Mouse (Mus musculus): Measurements from ENCODE around the gene Tbcb. TPM values are rescaled to one million over a fixed set of nuclear protein-coding genes. Genes with fewer than 3 reads are reported as not detected.

Gene Tbcb
- polyA plus RNA-seq (2015; fragmentation: Nextera tagmentation; extraction: Ambion mirVana), result 156 and 161 TPM in 2 replicates

GRCm38 (mm10) chr7:30231669-30232454, at the start of gene Tbcb, which contains the start of gene Polr2i:
Tbcb (minus strand) TSS chr7:30232272.
Polr2i (plus strand) TSS chr7:30231948.
- Histone ChIP-seq H3K9ac (ENCODE audit: low read length) (peak within 1 kb of the TSS; percentile 79), H3K27me3 (ENCODE audit: control insufficient read depth, insufficient read depth, low read depth, low read length) (no peaks in the 10 kb centered on the region), H3K27ac (ENCODE audit: low read length) (peak within 1 kb of the TSS; percentile 95), H3K36me3 (ENCODE audit: control insufficient read depth, insufficient read depth, low read length) (peaks cover 5% of the 10 kb centered on the region), H3K4me3 (ENCODE audit: low read length) (peak within 1 kb of the TSS; percentile 71), H3K9me3 (ENCODE audit: control insufficient read depth, low read length) (no peaks in the 10 kb centered on the region), H3K4me1 (replicated peaks; ENCODE audit: control insufficient read depth, insufficient read depth, low read length) (peaks cover 6% of the 10 kb centered on the region), H3K4me2 (ENCODE audit: low read depth, low read length) (peak within 1 kb of the TSS; percentile 90)
- under 1% methylated on average over 67 of the region's 67 CpGs for WGBS
- peak; percentile 97 for ATAC-seq (ENCODE audit: low read depth)

GRCm38 (mm10) chr7:30281522-30281921, 49.5 kb upstream of the Tbcb start:
- Histone ChIP-seq H3K4me2 (ENCODE audit: low read depth, low read length) (peak overlapping the region; percentile 97; the same call in 1 of the 2 replicates), H3K36me3 (ENCODE audit: control insufficient read depth, insufficient read depth, low read length) (no peaks in the 10 kb centered on the region), H3K4me3 (ENCODE audit: low read length) (no peak overlapping the region), H3K27ac (ENCODE audit: low read length) (peak overlapping the region; percentile 99), H3K9ac (ENCODE audit: low read length) (no peak overlapping the region), H3K27me3 (ENCODE audit: control insufficient read depth, insufficient read depth, low read depth, low read length) (no peaks in the 10 kb centered on the region), H3K4me1 (replicated peaks; ENCODE audit: control insufficient read depth, insufficient read depth, low read length) (peaks cover 10% of the 10 kb centered on the region), H3K9me3 (ENCODE audit: control insufficient read depth, low read length) (no peaks in the 10 kb centered on the region)
- WGBS, result 57% methylated on average over 4 of the region's 4 CpGs
- ATAC-seq (ENCODE audit: low read depth), result no peak

- Histone ChIP-seq H3K9ac (ENCODE audit: low read length) (peak overlapping the region; percentile 75), H3K36me3 (ENCODE audit: control insufficient read depth, insufficient read depth, low read length) (no peaks in the 10 kb centered on the region), H3K27ac (ENCODE audit: low read length) (peak overlapping the region; percentile 99), H3K9me3 (ENCODE audit: control insufficient read depth, low read length) (no peaks in the 10 kb centered on the region), H3K4me2 (ENCODE audit: low read depth, low read length) (peak overlapping the region; percentile 97), H3K27me3 (ENCODE audit: control insufficient read depth, insufficient read depth, low read depth, low read length) (no peaks in the 10 kb centered on the region), H3K4me1 (replicated peaks; ENCODE audit: control insufficient read depth, insufficient read depth, low read length) (peaks cover 10% of the 10 kb centered on the region), H3K4me3 (ENCODE audit: low read length) (peak overlapping the region; percentile 90)
- WGBS, result 0% methylated on average over 20 of the region's 20 CpGs
- ATAC-seq (ENCODE audit: low read depth), result peak; percentile 92
Observed at GRCm38 (mm10) chr7:30280670-30281138, 48.6 kb upstream of the Tbcb start.

- H3K4me3 ChIP-seq (ENCODE audit: low read length), result peak within 1 kb of the TSS; percentile 90
- peak; percentile 96 for ATAC-seq (ENCODE audit: low read depth)
Observed at GRCm38 (mm10) chr7:30279951-30280669, 48.0 kb upstream of the Tbcb start, which contains the start of the genes Thap8 and Wdr62. Thap8 (plus strand) TSS chr7:30280094. Wdr62 (minus strand) TSS chr7:30280419.

GRCm38 (mm10) chr7:30279536-30279935, 47.5 kb upstream of the Tbcb start:
- Histone ChIP-seq H3K9me3 (ENCODE audit: control insufficient read depth, low read length) (no peaks in the 10 kb centered on the region), H3K4me1 (replicated peaks; ENCODE audit: control insufficient read depth, insufficient read depth, low read length) (peaks cover 10% of the 10 kb centered on the region), H3K27ac (ENCODE audit: low read length) (peak overlapping the region; percentile 99; the same call in 1 of the 2 replicates), H3K4me2 (ENCODE audit: low read depth, low read length) (peak overlapping the region; percentile 97), H3K36me3 (ENCODE audit: control insufficient read depth, insufficient read depth, low read length) (no peaks in the 10 kb centered on the region), H3K27me3 (ENCODE audit: control insufficient read depth, insufficient read depth, low read depth, low read length) (no peaks in the 10 kb centered on the region), H3K9ac (ENCODE audit: low read length) (peak overlapping the region; percentile 75), H3K4me3 (ENCODE audit: low read length) (peak overlapping the region; percentile 90)
- 0% methylated on average over 6 of the region's 6 CpGs for WGBS
- 0 out of 2 replicates have a peak, but pooled peaks have one; percentile 19 for ATAC-seq (ENCODE audit: low read depth)

More at GRCm38 (mm10) chr7:30279951-30280669, 48.0 kb upstream of the Tbcb start, which contains the start of the genes Thap8 and Wdr62:
- Histone ChIP-seq H3K27me3 (ENCODE audit: control insufficient read depth, insufficient read depth, low read depth, low read length) (no peaks in the 10 kb centered on the region), H3K4me2 (ENCODE audit: low read depth, low read length) (peak within 1 kb of the TSS; percentile 97), H3K4me1 (replicated peaks; ENCODE audit: control insufficient read depth, insufficient read depth, low read length) (peaks cover 10% of the 10 kb centered on the region), H3K36me3 (ENCODE audit: control insufficient read depth, insufficient read depth, low read length) (no peaks in the 10 kb centered on the region), H3K9me3 (ENCODE audit: control insufficient read depth, low read length) (no peaks in the 10 kb centered on the region), H3K9ac (ENCODE audit: low read length) (peak within 1 kb of the TSS; percentile 75), H3K27ac (ENCODE audit: low read length) (peak within 1 kb of the TSS; percentile 99)
- under 1% methylated on average over 49 of the region's 49 CpGs for WGBS

GRCm38 (mm10) chr7:30278911-30279310, 46.8 kb upstream of the Tbcb start:
- ATAC-seq (ENCODE audit: low read depth), result no peak
- no peaks in the 10 kb centered on the region for H3K27me3 ChIP-seq (ENCODE audit: control insufficient read depth, insufficient read depth, low read depth, low read length)
- H3K4me1 ChIP-seq (replicated peaks; ENCODE audit: control insufficient read depth, insufficient read depth, low read length), result peaks cover 10% of the 10 kb centered on the region
- H3K9me3 ChIP-seq (ENCODE audit: control insufficient read depth, low read length), result no peaks in the 10 kb centered on the region
- 49% methylated on average over 2 of the region's 2 CpGs for WGBS
- no peak overlapping the region for H3K4me3 ChIP-seq (ENCODE audit: low read length)
- H3K36me3 ChIP-seq (ENCODE audit: control insufficient read depth, insufficient read depth, low read length), result no peaks in the 10 kb centered on the region
- peak overlapping the region; percentile 97 for H3K4me2 ChIP-seq (ENCODE audit: low read depth, low read length)
- H3K9ac ChIP-seq (ENCODE audit: low read length), result no peak overlapping the region
- H3K27ac ChIP-seq (ENCODE audit: low read length), result no peak overlapping the region

GRCm38 (mm10) chr7:30274383-30274782, 42.3 kb upstream of the Tbcb start:
- no peaks in the 10 kb centered on the region for H3K27me3 ChIP-seq (ENCODE audit: control insufficient read depth, insufficient read depth, low read depth, low read length)
- peak; percentile 52 for ATAC-seq (ENCODE audit: low read depth)
- no peaks in the 10 kb centered on the region for H3K36me3 ChIP-seq (ENCODE audit: control insufficient read depth, insufficient read depth, low read length)
- H3K4me2 ChIP-seq (ENCODE audit: low read depth, low read length), result no peak overlapping the region
- no peaks in the 10 kb centered on the region for H3K9me3 ChIP-seq (ENCODE audit: control insufficient read depth, low read length)
- H3K27ac ChIP-seq (ENCODE audit: low read length), result 0 out of 2 replicates have a peak overlapping the region, but pooled peaks have one; percentile 3
- H3K4me1 ChIP-seq (replicated peaks; ENCODE audit: control insufficient read depth, insufficient read depth, low read length), result peaks cover 2% of the 10 kb centered on the region; the same call in 1 of the 2 replicates
- no peak overlapping the region for H3K4me3 ChIP-seq (ENCODE audit: low read length)
- no peak overlapping the region for H3K9ac ChIP-seq (ENCODE audit: low read length)
- 40% methylated on average over 6 of the region's 6 CpGs for WGBS

GRCm38 (mm10) chr7:30269641-30270040, 37.6 kb upstream of the Tbcb start:
- no peak overlapping the region for H3K27ac ChIP-seq (ENCODE audit: low read length)
- no peaks in the 10 kb centered on the region for H3K9me3 ChIP-seq (ENCODE audit: control insufficient read depth, low read length)
- no peaks in the 10 kb centered on the region for H3K27me3 ChIP-seq (ENCODE audit: control insufficient read depth, insufficient read depth, low read depth, low read length)
- no peak overlapping the region for H3K4me2 ChIP-seq (ENCODE audit: low read depth, low read length)
- H3K4me1 ChIP-seq (replicated peaks; ENCODE audit: control insufficient read depth, insufficient read depth, low read length), result no peaks in the 10 kb centered on the region
- H3K9ac ChIP-seq (ENCODE audit: low read length), result no peak overlapping the region
- WGBS, result 90% methylated on average over 4 of the region's 4 CpGs
- 0 out of 2 replicates have a peak, but pooled peaks cover 4% of the 10 kb centered on the region for H3K36me3 ChIP-seq (ENCODE audit: control insufficient read depth, insufficient read depth, low read length)
- no peak for ATAC-seq (ENCODE audit: low read depth)
- no peak overlapping the region for H3K4me3 ChIP-seq (ENCODE audit: low read length)

GRCm38 (mm10) chr7:30266780-30267179, 34.7 kb upstream of the Tbcb start:
- 0 out of 2 replicates have a peak, but pooled peaks cover 4% of the 10 kb centered on the region for H3K36me3 ChIP-seq (ENCODE audit: control insufficient read depth, insufficient read depth, low read length)
- 65% methylated on average over 3 of the region's 3 CpGs for WGBS
- H3K27ac ChIP-seq (ENCODE audit: low read length), result no peak overlapping the region
- no peaks in the 10 kb centered on the region for H3K4me1 ChIP-seq (replicated peaks; ENCODE audit: control insufficient read depth, insufficient read depth, low read length)
- no peak overlapping the region for H3K9ac ChIP-seq (ENCODE audit: low read length)
- no peak overlapping the region for H3K4me3 ChIP-seq (ENCODE audit: low read length)
- ATAC-seq (ENCODE audit: low read depth), result no peak
- no peak overlapping the region for H3K4me2 ChIP-seq (ENCODE audit: low read depth, low read length)
- H3K9me3 ChIP-seq (ENCODE audit: control insufficient read depth, low read length), result no peaks in the 10 kb centered on the region
- H3K27me3 ChIP-seq (ENCODE audit: control insufficient read depth, insufficient read depth, low read depth, low read length), result no peaks in the 10 kb centered on the region

Measured in lung, embryonic 16.5 days (tissue).